Mouse (Mus musculus) embryonic stem cell, embryonic (primary cell): ENCODE results near the gene Entpd7.

ENCODE experiments used
- CTCF ChIA-PET, 4 experiments: fragments of 300-600 bp in 2 of 4; fragments of 350-600 bp in 2 of 4; sonication (Branson Sonifier 250); formaldehyde crosslinking; loops; one replicate each; lab custom pipeline; 2022; ENCODE audit warnings: inconsistent platforms in 2 of 4; lab: Charles Lee
- POLR2A ChIA-PET, 4 experiments: fragments of 300-600 bp in 2 of 4; fragments of 350-600 bp in 2 of 4; sonication (Branson Sonifier 250); formaldehyde crosslinking; loops; one replicate each; lab custom pipeline; 2022; ENCODE audit warnings: antibody characterized with exemption in 4 of 4, inconsistent platforms in 1 of 4; lab: Charles Lee

The Entpd7 gene

DNA sequence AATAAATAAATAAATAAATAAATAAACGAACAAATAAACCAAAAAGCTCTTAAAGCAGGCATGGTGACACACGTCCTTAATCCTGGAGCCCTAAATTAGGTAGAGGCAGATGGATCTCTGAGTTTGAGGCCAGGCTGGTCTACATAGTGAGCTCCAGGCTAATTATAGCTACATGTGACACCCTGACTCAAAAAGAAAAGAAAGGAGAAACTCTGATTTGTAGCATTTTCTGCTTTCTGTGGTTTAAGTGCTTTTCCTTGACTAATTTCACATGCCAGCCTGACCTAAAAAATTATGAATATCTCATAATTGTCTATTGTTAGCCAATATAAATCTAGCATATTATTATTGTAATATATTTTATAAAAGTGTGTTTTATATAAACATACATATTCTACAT is 72.9 kb downstream of the Entpd7 start:
- ChIA-PET CTCF (interaction anchor here in 2 of 4 experiments (0.9 to 1.5 kb wide), 3 partner anchors 9 to 102 kb away, joined by 3 to 5 read pairs (median 5); partner anchors contain the start of genes Cox15 (in 2 of the 2) and Cutc (in 2 of the 2)), POLR2A (interaction anchor here in 2 of 4 experiments (0.6 to 1.7 kb wide), 5 partner anchors 10 to 89 kb away, joined by 3 to 8 read pairs (median 4); partner anchors contain the start of genes Cox15 (in 1 of the 2), Cutc (in 1 of the 2) and Slc25a28 (in 1 of the 2))

GRCm38 (mm10) chr19:43766451-43766850 is 77.0 kb downstream of the Entpd7 start:
- POLR2A ChIA-PET: interaction anchor here in 1 of 4 experiments (0.6 to 1.3 kb wide), 3 partner anchors 13 to 158 kb away, joined by 3 to 4 read pairs (median 3); partner anchors contain the start of genes Cox15 and Cutc
- CTCF ChIA-PET: interaction anchor here in 1 of 4 experiments (0.8 kb wide), 1 partner anchor 13 kb away, joined by 3 read pairs; the partner anchor contains the start of genes Cox15 and Cutc

DNA sequence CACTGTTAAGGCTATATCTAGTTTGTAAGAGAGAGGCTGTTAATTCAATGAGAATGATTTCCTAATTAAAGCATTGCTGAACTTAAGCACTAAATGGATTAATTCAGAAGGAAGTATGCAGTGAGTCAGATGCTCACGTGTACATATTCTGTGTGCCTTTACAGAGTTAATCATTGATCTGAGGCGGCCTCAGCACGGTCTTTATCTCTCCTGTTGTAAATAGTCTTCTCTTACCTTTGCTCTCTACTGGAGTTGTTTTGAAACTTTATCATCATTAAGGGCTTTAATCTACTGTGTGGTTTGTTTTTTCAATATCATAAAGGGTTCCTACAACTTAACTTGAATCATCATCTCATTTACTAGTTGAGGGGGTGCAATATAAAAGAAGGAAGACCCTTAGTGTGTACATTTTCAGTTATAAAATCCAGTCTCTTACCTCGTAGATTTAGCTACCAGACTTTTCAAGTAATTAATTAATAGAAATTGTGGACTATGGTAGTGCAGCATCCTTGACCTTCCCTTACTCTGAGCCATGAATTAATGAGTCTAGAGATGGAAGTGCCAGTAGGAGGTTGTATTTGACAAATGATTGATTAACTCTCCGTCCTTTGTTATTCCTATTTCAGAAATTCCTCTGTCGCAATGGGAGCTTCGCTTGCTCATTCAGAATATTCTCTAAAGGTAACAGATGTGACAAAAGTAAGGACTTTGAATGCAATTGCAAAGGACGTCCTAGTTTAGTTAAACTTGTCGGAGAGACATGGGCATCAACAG is 78.3 kb downstream of the Entpd7 start:
- CTCF ChIA-PET: interaction anchor here in 2 of 4 experiments (0.6 kb wide), 2 partner anchors 132 to 516 kb away, joined by 4 to 7 read pairs; no protein-coding TSS in a partner anchor
- POLR2A ChIA-PET: interaction anchor here in 1 of 4 experiments (1.3 to 1.7 kb wide), 2 partner anchors 15 to 29 kb away, joined by 3 read pairs; partner anchors contain the start of genes Cox15 and Cutc

DNA sequence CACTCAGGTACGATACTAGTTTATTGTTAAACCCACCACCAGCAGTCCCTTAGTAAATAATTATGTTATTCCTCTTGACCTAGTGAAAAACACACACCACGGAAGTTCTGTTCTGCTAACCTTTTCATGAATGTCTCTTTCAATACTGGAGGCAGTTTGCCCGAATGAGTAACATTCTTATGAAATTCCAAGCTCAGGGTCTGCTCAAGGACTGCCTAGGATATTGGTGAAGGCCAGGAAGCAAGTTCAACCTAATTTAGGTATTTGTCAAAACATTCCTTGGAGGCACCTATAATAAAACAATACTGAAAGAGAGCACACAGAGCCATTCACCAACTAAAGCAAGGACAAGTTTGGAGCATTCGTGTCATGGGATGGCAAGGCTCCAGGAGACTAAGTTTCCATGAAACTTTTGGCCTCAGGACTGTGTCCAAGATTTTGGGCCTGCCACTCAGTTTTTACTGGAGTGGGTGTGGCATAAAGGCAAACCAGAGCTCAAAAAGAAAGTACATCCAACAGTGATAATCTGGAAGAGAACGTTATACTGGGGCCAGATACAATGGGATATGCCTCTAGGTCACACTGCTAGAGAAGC is 80.0 kb downstream of the Entpd7 start:
- ChIA-PET POLR2A (no interaction called here), CTCF (interaction anchor here in 1 of 4 experiments (0.5 kb wide), 1 partner anchor 294 kb away, joined by 7 read pairs; no protein-coding TSS in a partner anchor)

GRCm38 (mm10) chr19:43770584-43770983 is 81.1 kb downstream of the Entpd7 start:
- POLR2A ChIA-PET: no interaction called here
- CTCF ChIA-PET: interaction anchor here in 2 of 4 experiments (1.0 to 1.4 kb wide), 1 partner anchor 10 kb away, joined by 3 to 5 read pairs; no protein-coding TSS in a partner anchor

GRCm38 (mm10) chr19:43771499-43771969 is 82.1 kb downstream of the Entpd7 start:
- CTCF ChIA-PET: interaction anchor here in 2 of 4 experiments (0.7 to 1.4 kb wide), 2 partner anchors 11 kb away, joined by 3 to 5 read pairs; no protein-coding TSS in a partner anchor
- POLR2A ChIA-PET: no interaction called here

- POLR2A ChIA-PET: no interaction called here
Measured at GRCm38 (mm10) chr19:43772311-43772710, 82.8 kb downstream of the Entpd7 start.

GRCm38 (mm10) chr19:43775433-43775832 is 86.0 kb downstream of the Entpd7 start:
- ChIA-PET POLR2A (interaction anchor here in 1 of 4 experiments (0.7 kb wide), 1 partner anchor 15 kb away, joined by 5 read pairs; no protein-coding TSS in a partner anchor), CTCF (interaction anchor here in 2 of 4 experiments (0.6 to 1.4 kb wide), 4 partner anchors 14 to 1048 kb away, joined by 3 to 4 read pairs (median 4); no protein-coding TSS in a partner anchor)

More at GRCm38 (mm10) chr19:43772311-43772710, 82.8 kb downstream of the Entpd7 start:
- CTCF ChIA-PET: interaction anchor here in 1 of 4 experiments (0.7 kb wide), 1 partner anchor 12 kb away, joined by 3 read pairs; no protein-coding TSS in a partner anchor

- CTCF ChIA-PET: interaction anchor here in 1 of 4 experiments (1.4 kb wide), 1 partner anchor 16 kb away, joined by 4 read pairs; no protein-coding TSS in a partner anchor
- POLR2A ChIA-PET: no interaction called here
Measured at GRCm38 (mm10) chr19:43776561-43776960, 87.1 kb downstream of the Entpd7 start.

DNA sequence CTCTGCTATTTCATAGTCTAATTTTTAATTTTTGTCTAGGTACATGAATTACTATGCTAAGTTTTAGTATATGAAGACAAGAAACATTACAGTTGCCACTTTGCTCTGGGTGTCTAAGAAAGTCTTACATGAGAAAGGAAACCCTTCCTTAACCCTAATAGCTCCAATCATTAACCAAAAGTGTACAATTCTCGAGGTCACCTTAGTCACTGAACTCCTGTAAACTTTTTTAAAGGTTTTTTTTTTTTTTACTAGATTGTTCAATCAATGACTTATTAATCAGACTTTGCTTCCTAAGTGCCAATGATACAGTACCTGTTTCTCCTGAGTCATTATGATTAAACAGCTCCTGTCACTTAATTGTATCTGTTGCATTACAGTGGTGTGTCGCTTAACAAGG is 87.8 kb downstream of the Entpd7 start:
- CTCF ChIA-PET: interaction anchor here in 3 of 4 experiments (0.6 to 1.4 kb wide), 5 partner anchors 17 to 1395 kb away, joined by 3 to 5 read pairs (median 3); no protein-coding TSS in a partner anchor
- POLR2A ChIA-PET: no interaction called here

DNA sequence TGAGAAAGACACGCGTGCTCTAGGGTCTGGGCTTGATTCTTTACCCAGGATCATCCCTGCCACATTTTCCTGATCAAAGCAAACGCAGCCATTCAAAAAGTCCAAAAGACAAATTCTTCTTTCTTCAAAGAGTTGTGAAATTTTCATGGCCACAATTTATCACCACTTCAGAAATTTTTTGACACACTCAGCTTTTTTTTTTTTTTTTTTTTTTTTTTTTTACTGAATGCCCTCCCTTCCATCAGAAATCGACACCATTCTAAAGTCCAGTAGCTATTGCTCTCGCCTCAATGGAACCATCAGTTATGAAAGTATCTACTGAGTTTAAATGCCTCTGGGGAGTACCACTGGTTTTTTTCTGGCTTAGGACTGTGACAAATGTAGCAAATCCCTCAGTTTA is 90.9 kb downstream of the Entpd7 start:
- ChIA-PET POLR2A (interaction anchor here in 1 of 4 experiments (0.7 kb wide), 1 partner anchor 142 kb away, joined by 6 read pairs; no protein-coding TSS in a partner anchor), CTCF (interaction anchor here in 2 of 4 experiments (0.6 to 1.1 kb wide), 3 partner anchors 15 to 150 kb away, joined by 3 to 5 read pairs (median 4); no protein-coding TSS in a partner anchor)

DNA sequence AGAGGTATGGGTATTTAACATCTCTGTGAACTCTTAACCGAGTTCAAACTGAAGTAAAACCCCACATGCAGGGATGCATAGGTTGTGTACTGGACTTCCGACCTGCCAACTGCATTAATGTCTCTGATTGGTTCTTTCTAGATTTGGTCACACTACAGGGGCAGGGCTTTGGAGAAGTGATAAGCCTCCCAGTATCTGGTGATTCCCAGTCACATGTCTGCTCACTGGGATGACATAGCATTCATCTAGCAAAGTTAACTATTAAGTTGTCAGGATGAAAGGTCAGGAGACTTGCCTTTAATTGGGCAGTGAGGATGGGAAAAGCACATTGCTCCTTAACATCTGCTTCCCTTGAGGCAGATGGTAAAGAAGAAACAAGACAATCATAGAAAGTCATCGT is 92.5 kb downstream of the Entpd7 start, which contains the start of gene Abcc2:
TSS of gene Abcc2 (plus strand) at position 213 of the 400 bp plus-strand sequence.
- ChIA-PET CTCF (no interaction called here), POLR2A (interaction anchor here in 1 of 4 experiments (0.6 kb wide), 1 partner anchor 199 kb away, joined by 3 read pairs; no protein-coding TSS in a partner anchor)
